Mouse (Mus musculus): ENCODE results near the gene Cpne5. TPM values are rescaled to one million over a fixed set of nuclear protein-coding genes. Genes with fewer than 3 reads are reported as not detected.
"Not testable (repeated sequence)": the region's sequence is repeated elsewhere in the genome, so short reads cannot be mapped to it uniquely, and the experiment has no call there.

The Cpne5 gene
- total RNA-seq, 2 experiments from 2014 or later: not detected

DNA sequence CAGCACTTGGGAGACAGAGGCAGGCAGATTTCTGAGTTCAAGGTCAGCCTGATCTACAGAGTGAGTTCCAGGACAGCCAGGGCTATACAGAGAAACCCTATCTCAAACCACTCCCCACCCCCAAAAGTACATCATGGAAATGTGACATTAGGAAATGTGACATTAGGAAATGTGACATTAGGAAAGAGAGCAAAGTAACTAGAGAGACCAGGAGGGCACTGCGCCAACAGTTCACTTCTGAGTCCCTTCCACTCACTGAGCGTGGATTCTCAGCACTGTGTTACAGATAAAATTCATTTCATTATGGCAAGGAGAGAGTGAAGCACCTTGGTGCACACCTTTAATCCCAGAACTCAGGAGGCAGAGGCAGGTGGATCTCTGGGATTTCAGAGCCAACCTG, 21.0 kb upstream of the Cpne5 start:
- intact Hi-C loops (cut with DNase I): loop anchor here (5.0 kb wide), 1 partner anchor 253 kb away; no protein-coding TSS in a partner anchor

DNA sequence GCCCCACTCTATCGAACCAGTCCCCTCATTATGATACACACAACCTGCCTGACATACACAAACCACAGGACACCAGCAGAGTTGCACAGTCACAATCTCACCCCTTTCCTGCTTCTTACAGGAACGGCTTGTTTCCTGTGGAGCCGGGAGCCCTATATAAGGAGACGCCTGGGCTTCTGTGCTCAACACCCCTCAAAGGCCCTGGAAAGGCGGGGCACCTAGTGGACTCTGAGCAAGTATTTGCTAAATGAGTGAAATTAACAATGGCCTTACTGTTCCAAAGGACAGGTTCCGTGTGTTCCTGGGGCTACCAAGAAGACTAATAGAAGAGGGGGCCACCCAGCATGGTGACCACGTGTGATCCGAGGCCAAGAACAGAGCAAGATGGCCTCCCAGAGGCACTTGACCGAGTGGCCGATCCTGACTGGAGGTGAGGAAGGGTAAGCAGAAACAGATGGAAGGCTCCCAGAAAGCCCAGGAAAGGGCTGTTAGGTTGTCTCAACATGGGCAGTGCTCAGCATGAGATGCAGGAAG, 20.1 kb upstream of the Cpne5 start:
- intact Hi-C loops (cut with DNase I): loop anchor here (5.0 kb wide), 1 partner anchor 254 kb away; no protein-coding TSS in a partner anchor
- no peak for DNase-seq

More for the DNA sequence above, 21.0 kb upstream of the Cpne5 start:
- DNase-seq: no peak

GRCm38 (mm10) chr17:29257001-29257511, 19.1 kb upstream of the Cpne5 start:
- DNase-seq: no peak
- intact Hi-C loops (cut with DNase I): loop anchor here (5.0 kb wide), 1 partner anchor 255 kb away; no protein-coding TSS in a partner anchor

GRCm38 (mm10) chr17:29256507-29256906, 18.5 kb upstream of the Cpne5 start:
- DNase-seq: no peak
- intact Hi-C loops (cut with DNase I): loop anchor here (5.0 kb wide), 1 partner anchor 256 kb away; no protein-coding TSS in a partner anchor

DNA sequence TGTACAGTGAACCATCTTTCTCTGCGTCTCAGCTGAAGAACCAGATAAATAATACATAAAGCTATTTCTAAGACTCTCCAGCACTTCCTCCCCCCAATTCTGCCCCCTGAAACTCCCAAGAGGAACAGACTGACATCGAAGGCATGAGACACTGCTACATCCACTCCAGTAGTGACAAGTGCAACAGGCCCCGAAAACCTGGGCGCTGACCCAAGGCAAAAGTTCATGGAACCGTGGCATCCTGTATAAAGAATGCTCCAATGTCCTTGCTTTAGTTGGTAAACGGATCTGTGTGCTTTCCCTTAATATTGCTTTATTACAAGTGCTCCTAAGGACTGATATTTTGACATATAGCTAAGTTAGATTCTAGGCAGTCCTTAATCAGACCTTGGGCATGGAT, 16.8 kb upstream of the Cpne5 start:
- intact Hi-C loops (cut with DNase I): loop anchor here (5.0 kb wide), 1 partner anchor 258 kb away; no protein-coding TSS in a partner anchor

DNA sequence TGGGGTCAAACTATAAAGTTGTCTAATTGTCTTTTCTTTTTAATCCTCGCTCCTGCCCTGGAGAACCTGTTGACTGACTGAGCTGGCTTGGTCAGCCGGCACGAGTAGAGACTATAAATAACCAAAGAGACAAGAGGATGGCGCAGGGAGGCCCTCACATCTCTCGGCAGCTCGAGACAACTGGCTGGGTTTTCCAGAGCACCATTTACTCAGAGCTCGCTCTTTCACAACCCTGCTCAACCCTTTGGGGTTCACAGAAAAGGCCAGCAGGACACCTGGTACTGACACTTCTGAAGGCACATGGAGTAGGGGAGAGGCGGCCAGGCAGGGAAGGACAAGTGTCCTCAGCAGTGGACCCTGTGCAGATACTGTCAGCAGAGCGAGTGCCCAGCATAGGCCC, 15.7 kb upstream of the Cpne5 start:
- intact Hi-C loops (cut with DNase I): no loop called here
- no peak for DNase-seq

More for the DNA sequence above, 16.8 kb upstream of the Cpne5 start:
- DNase-seq: not testable (repeated sequence)

- intact Hi-C loops (cut with DNase I): no loop called here
- no peak for DNase-seq
These were observed 15.3 kb upstream of the Cpne5 start for GRCm38 (mm10) chr17:29253236-29253635.

- intact Hi-C loops (cut with DNase I): no loop called here
- DNase-seq: no peak
These were observed 13.8 kb upstream of the Cpne5 start for GRCm38 (mm10) chr17:29251608-29252390.

DNA sequence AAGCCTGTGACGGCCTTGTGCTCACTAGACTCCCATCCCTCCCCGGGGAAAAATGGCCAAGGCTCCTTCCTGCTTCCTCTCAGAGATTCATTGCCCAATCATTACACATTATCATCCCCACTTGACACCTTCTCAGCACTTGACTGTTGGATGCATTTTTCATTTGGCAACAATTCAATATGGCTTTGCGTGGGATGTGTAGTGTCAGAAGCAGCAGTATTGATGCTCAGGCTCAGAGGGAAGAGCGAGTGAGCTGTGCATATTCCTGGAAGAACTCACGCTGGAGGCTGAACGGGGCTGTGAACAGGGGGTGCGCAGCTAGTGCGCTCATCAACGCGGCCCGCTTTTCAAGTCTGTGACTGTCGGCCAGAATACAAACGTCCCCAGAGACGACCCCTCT, 13.0 kb upstream of the Cpne5 start:
- intact Hi-C loops (cut with DNase I); DNase-seq: not testable (repeated sequence)

GRCm38 (mm10) chr17:29249512-29249911, 11.5 kb upstream of the Cpne5 start:
- intact Hi-C loops (cut with DNase I): loop anchor here (2.0 to 5.0 kb wide), 2 partner anchors 75 to 202 kb away; no protein-coding TSS in a partner anchor
- no peak for DNase-seq

DNA sequence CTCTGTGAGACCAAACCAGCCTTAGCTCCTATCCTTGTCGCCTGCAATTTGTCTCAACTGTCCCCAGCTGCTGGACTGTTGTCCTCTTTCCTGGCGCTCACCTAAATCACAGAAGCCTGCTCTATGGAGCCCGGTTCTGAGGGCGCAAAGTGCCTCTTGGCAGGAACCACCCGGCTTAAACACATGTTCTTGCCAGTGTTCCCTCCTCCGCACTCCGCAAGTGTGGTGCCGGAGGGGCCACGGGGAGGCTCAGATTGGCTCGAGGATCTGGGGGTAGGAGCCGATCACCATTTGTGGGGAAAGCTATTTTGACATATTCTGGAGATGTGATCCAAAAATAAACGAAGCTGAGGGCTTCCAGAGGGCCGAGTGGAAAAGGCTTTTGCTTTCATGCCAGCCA, 9.9 kb upstream of the Cpne5 start:
- intact Hi-C loops (cut with DNase I): loop anchor here (2.0 to 5.0 kb wide), 2 partner anchors 73 to 201 kb away; no protein-coding TSS in a partner anchor
- DNase-seq: no peak

GRCm38 (mm10) chr17:29246602-29247001, 8.6 kb upstream of the Cpne5 start:
- intact Hi-C loops (cut with DNase I): loop anchor here (5.0 kb wide), 1 partner anchor 199 kb away; no protein-coding TSS in a partner anchor
- no peak for DNase-seq

GRCm38 (mm10) chr17:29245725-29246124, 7.8 kb upstream of the Cpne5 start:
- intact Hi-C loops (cut with DNase I): loop anchor here (5.0 kb wide), 1 partner anchor 198 kb away; no protein-coding TSS in a partner anchor
- no peak for DNase-seq

GRCm38 (mm10) chr17:29244912-29245311, 6.9 kb upstream of the Cpne5 start:
- no peak for DNase-seq
- intact Hi-C loops (cut with DNase I): loop anchor here (5.0 kb wide), 1 partner anchor 198 kb away; no protein-coding TSS in a partner anchor

GRCm38 (mm10) chr17:29238421-29238945, 516 bp upstream of the Cpne5 start:
- intact Hi-C loops (cut with DNase I): no loop called here
- DNase-seq: no peak

DNA sequence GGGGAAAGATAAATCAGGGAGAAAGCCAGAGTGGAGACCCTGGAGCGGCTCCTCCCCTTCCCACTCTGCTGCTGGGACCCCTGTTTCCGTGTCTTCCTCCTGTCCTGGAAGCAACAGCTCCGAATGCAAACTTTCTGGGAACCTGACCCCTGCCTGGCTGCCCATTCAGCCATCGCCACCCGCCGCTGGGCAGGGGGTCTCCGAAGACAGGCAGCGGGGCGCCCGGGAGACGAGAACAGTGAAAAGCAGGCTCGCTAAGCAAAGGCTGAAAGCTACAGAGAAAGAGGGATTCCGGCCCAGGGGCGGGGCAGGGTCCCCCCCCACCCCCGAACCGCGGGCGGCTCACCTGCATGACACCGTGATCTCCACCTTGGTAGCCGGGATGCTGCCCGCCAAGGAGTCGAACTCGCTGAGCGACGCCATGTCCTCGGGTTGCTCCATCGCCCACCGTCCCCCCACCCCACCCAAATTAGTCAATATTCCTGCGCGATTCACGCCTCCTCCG, 648 bp downstream of the Cpne5 start:
- no peak for DNase-seq
- intact Hi-C loops (cut with DNase I): no loop called here

GRCm38 (mm10) chr17:29236111-29236510, 1.9 kb downstream of the Cpne5 start:
- no peak for DNase-seq

DNA sequence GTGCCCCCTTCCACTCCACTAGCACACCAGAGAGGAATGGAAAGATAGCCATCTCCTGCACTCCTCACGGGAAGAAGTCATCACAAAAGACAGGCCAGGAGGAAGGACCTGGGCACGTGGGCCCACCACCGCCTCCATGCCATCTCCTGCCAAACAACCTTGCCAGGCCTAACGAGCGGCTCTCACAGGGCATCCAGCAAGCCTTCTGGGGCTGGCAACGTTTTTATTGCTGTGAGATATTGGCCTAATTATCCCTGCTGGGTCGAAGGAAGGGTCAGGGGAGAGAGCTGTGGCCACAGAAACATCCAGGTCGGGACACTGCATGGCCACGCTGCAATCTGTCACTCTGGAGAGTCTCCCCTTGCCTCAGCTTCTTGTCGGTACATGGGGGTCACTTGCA, 6.9 kb downstream of the Cpne5 start:
- no peak for DNase-seq
- intact Hi-C loops (cut with DNase I): no loop called here

More at GRCm38 (mm10) chr17:29236111-29236510, 1.9 kb downstream of the Cpne5 start:
- intact Hi-C loops (cut with DNase I): no loop called here

DNA sequence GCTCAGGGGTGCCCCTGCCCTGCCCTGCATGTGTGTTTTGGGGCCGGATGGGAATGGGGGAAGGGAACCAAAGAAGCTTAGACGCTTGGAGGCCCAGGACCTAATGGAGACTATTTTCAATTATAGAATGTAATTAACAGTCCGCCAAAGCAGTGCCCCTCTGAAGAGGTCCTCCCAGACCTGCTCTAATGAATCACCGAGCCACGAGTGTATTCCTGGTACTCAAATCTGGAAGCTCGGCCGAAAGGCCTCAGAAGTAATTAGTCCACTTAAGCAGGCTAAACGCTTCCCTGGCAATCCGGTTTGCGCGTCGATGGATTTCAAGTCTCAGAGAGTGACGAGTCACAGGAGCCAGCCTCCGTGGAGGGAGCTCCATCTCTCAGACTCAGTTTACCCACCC, 17.3 kb downstream of the Cpne5 start:
- intact Hi-C loops (cut with DNase I): no loop called here
- no peak for DNase-seq

DNA sequence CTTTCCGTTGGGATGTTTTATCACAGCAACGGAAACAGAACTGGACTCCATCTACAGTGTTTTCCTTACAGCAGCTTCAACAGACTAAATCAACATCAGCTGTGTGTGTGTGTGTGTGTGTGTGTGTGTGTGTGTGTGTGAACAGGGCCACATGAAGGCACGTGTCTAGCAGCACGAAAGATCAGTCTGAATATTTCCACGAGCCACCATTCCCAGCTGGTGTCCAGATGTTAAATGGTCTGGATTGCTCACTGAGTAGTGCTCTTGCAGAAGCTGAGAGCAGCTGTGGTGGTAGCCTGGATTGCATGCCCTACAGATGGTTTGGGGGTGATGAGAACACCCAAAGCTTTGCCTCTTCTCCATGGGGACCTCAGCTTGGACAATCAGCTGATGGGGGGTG, 19.9 kb downstream of the Cpne5 start:
- intact Hi-C loops (cut with DNase I): no loop called here
- no peak for DNase-seq

DNA sequence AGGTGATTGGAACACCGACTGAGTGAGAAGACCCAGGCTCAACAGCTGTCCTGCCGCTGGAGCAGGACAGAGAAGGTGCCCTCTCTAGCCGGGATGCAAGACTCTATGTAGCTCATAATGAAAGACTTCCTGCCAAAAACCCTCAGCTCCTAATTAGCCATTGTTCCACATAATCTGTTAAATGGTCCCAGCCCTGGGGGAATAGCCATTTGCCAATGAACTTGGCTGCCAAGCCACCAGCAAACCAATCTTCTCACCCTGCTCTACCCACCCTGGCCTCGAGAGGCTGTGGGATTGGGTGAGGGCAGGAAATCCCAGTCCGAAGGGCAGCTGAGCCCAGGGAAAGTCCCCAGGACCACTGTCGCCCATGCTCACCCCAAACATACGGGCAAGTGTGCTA, 21.9 kb downstream of the Cpne5 start:
- intact Hi-C loops (cut with DNase I): no loop called here
- DNase-seq: no peak
